Mouse (Mus musculus) cerebellum, adult 2 months (tissue): ENCODE data around the gene Snw1.

Source experiments
- CTCF ChIP-seq: fragments of 200-500 bp; IDR thresholded peaks from 2 replicates; pipeline ENCODE4 v1.5.1; 2011; ENCODE audit warnings: low read depth, mild to moderate bottlenecking, control low read depth, low read length, moderate library complexity, borderline replicate concordance; ENCODE audit not compliant: insufficient read depth
- POLR2A ChIP-seq: fragments of 200-500 bp; IDR thresholded peaks from 2 replicates; pipeline ENCODE4 v1.6.1; 2011; ENCODE audit warnings: low read length, control low read depth, borderline replicate concordance; ENCODE audit not compliant: insufficient read depth

GRCm38 (mm10) chr12:87442177-87443114, 29.6 kb downstream of the Snw1 start:
- TF ChIP-seq POLR2A (no peak), CTCF (no peak)
